Mouse (Mus musculus) 3134 (cell line): ENCODE data around the gene Aff4.

Source experiments
- DNase-seq: peaks from one replicate; pipeline ENCODE4 v3.0.0-alpha.2; 2011; ENCODE audit warnings: low spot score; ENCODE audit not compliant: insufficient read length; ENCODE audit errors: extremely low read depth

Gene Aff4

DNA sequence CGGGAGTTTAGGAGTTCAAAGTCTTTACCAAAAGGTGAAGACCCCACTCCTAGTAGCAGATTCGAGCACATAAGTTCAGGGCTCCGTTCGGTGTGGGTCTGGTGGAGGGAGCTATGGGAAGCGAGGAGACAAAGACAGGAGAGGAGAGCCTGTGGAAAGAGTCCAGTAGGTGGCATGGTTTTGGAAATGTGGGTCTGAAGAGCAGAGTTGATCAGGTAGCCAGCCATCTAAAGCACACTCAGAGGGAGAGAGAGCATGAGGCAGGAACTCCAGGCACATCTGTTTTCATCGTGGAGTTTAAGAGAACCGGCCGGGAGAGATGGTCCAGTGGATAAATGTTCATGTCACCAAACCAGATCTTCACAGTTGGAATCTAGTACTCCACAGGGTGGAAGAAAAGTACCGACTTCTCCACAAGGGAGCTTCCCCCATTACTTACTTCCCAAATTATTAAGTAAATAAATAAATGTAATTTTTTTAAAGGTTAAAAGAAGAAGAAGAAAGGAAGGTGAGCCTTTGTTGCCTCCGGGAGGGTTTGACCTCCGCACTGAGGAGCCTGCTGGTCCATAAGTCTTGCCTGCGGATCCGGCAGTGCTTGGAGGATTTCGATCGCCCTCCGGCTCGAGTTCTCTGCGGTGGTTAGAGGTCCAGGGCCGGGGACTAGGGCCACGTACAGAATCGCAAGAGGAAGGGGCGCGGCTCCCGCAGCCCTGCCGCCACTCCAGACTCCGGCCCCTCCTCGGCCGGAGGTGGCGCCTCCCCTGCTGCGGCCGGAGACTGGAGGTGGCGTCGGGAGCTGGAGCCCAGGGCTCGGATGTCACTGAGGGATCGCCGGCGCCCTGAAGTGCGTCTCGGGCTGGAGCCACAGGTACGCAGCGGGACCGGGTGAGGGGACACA is 106.1 kb downstream of the Aff4 start, which contains the start of the genes Gm10447 and Shroom1:
Gene Gm10447, minus strand, starts transcription at position 637 of the 898 bp plus-strand sequence.
Gene Shroom1, plus strand, starts transcription at position 732 of the 898 bp plus-strand sequence.
- peak; percentile 91 for DNase-seq

GRCm38 (mm10) chr11:53457372-53457954 is 106.8 kb downstream of the Aff4 start:
- DNase-seq: no peak

DNA sequence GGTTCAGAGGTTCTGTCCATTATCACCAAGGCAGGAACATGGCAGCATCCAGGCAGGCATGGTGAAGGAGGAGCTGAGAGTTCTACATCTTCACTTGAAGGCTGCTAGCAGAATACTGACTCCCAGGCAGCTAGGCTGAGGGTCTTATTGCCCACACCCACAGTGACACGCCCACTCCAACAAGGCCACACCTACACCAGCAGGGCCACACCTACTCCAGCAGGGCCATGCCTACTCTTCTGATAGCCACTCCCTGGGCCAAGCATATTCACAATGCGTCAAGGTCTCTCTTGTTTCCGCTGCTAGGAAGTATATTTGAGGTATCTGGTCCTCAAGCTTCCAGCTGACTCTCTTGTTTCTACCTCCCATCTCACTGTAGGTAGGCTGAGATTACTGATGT is 108.4 kb downstream of the Aff4 start:
- DNase-seq: no peak

DNA sequence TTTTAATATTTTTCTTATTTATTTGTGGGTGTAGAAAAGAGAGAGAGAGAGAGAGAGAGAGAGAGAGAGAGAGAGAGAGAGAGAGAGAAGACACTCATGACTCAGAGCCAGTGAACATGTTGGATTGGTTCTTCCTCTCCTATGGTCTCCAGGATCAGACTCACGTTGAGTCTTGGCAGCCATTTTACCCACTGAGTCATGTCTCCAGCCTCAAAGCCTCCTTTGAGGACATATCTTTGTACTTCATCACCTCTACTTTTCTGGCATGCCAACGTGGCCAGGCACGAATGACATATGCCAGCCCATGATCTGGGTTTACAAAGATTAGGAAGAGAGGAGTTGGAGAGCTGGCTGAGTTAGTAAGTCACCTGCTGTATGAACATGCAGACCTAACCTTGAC is 109.6 kb downstream of the Aff4 start:
- peak; percentile 63 for DNase-seq

GRCm38 (mm10) chr11:53461727-53462126 is 111.1 kb downstream of the Aff4 start:
- no peak for DNase-seq

DNA sequence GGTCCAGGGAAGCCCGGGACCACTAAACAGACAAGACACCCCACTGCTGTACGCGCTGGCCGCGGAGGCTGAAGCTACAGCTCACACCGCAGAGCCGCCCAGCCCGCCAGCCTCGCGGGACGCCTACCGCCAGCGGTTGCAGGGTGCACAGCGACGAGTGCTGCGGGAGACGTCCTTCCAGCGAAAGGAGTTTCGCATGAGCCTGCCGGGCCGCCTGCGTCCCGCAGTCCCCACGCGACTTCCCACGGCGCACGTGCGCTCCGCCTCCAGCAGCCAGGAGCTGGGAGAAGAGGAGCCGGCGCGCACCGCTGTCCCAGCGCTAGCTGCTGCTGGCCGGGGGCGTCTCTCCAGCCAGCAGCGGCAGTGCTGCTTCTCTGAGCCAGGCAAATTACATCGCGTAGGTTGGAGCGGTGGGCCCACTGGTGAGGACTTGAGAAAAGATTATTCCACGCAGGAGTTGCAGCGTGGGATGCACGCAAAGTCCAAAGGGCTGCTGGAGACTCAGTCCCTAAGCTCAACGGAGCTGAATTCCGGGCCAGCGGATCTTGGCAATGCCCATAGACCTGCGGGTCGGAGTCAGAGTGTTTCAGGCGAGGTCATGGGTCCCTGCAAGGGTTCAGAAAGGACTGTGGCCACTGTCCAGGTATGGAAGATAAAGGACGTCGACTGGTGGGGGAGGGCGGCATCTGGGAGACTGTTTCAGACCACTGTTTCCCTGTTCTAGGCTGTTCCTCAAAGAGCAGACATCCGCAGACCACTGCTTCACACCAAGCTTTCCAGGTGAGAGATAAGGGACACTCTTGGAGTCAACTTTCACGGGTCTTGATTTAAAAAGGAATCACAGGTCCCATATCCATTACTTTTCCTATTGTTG is 113.2 kb downstream of the Aff4 start:
- DNase-seq: no peak

- no peak for DNase-seq
Measured at GRCm38 (mm10) chr11:53466231-53466971, 115.8 kb downstream of the Aff4 start.

DNA sequence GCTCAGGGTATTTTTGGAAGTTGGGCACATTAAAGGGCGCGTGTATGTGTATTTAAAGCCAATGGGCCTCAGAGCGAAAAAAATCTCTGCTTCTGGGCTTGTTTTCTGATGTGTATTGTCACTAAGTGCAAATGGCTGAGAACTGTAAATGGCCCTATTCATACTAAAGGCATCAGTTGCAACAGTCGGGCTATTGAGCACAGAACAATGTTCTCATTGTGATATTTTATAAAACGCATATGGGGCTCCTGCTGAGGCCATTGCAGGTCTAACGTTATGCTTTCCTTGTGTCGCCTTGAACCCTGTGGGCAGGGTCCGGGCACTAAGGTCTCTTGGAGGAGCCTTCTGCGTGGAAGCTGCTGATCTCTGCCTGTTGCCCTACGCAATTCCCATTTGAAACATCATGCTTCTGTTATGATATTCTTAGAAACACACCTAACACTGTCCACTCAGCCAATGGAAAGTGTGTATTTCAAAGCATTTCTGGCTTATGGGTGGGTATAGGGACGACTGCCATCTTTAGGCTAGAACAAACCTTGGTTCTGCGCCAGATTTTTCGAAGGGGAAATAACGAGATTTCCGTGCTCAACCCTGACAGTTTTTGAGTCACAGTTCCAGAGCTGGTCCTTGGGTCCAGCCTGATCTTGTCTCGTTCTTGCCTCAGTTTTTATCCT is 118.8 kb downstream of the Aff4 start:
- no peak for DNase-seq

DNA sequence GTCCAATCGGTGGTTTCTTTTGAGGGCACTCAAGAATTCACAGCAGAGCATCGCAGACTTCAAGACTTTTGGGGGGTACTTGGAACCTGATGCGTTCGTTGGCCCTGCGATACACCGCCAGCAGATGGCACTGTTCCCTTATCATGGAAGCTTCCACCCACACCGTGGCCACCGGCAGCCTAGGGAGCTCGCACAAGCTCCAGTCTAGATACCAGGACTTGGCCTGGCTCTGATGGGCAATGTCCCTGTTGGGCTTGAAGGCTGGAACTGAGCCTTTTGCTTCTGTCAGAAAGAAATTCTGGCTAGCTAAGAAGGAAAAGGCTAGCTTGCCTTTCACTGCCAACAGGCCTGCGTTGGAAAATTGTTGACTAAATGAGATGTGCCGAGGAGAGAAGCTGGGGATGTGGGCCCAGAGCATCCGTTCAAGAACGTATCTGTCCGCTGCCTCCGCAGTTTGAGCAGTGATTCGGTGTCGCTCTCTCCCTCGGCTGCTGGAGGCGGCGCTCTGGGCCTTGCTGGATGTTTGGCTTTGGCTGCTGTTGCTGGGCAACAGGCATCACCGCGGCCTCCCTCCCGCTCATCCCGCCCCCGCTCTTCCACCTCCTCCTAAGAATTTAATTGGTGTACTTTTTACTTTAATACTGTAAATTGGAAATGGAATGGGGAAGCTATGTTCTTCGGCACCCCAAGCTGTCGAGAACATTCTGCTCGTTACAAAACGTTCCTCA is 119.5 kb downstream of the Aff4 start, which contains the start of gene Gm9837:
Gene Gm9837, minus strand, starts transcription at position 512 of the 728 bp plus-strand sequence.
- peak; percentile 63 for DNase-seq
